Comparison of ENCODE assay signal across 25 mouse cellular contexts in genomic region chr3:14854446-14854845, GRCm38 (mm10). TPM values are rescaled to one million over a fixed set of nuclear protein-coding genes. Genes with fewer than 3 reads are reported as not detected.
DNase-seq lines count a peak whose midpoint lies in the region; ATAC-seq and TF ChIP-seq lines count a peak whose summit lies in the region.
"Had no signal": no experiment of that assay in that cellular context is flagged by ENCODE, and none has a peak within 500 bp of the region (broad histone marks: within the 10 kb centered on the region; RNA-seq: fewer than 3 reads in every experiment).

No protein-coding gene starts in this region.

- H3K4me3 ChIP-seq in forebrain, embryonic 14.5 days (ENCODE audit: low read depth, low read length): no peak overlapping the region
- no peak overlapping the region for H3K4me3 ChIP-seq in forebrain, embryonic 11.5 days (ENCODE audit: low read depth, low read length)
- H3K4me3 ChIP-seq in liver, adult 2 months (ENCODE audit: insufficient read depth, low read depth, low read length): no peak overlapping the region
- H3K4me3 ChIP-seq in liver, postnatal 0 days (ENCODE audit: low read depth, low read length): no peak overlapping the region
- H3K4me3 ChIP-seq: embryonic facial prominence, embryonic 13.5 days; hindbrain, embryonic 12.5 days; hindbrain, embryonic 15.5 days had no signal

- in situ Hi-C loops in Patski (cut with MboI; ENCODE audit: low pct_unique_long_range_greater_than_20kb): loop anchor here (25.0 kb wide), 1 partner anchor 1183 kb away; no protein-coding TSS in a partner anchor

- no peak overlapping the region for H3K4me2 ChIP-seq in forebrain, embryonic 14.5 days (ENCODE audit: low read length)
- H3K4me2 ChIP-seq in forebrain, embryonic 11.5 days (ENCODE audit: low read depth, low read length, severe bottlenecking): no peak overlapping the region
- H3K4me2 ChIP-seq in liver, postnatal 0 days (ENCODE audit: low read depth, low read length): no peak overlapping the region
- H3K4me2 ChIP-seq: embryonic facial prominence, embryonic 13.5 days; heart, embryonic 11.5 days; hindbrain, embryonic 12.5 days; hindbrain, embryonic 15.5 days had no signal

- H3K36me3 ChIP-seq in forebrain, embryonic 14.5 days (ENCODE audit: control insufficient read depth, insufficient read depth, low read length): no peaks in the 10 kb centered on the region
- H3K36me3 ChIP-seq in forebrain, embryonic 11.5 days (ENCODE audit: control insufficient read depth, insufficient read depth, low read length): no peaks in the 10 kb centered on the region
- H3K36me3 ChIP-seq in liver, adult 2 months (ENCODE audit: control insufficient read depth, insufficient read depth, low read length): peaks cover 4% of the 10 kb centered on the region
- H3K36me3 ChIP-seq in liver, postnatal 0 days (replicated peaks; ENCODE audit: insufficient read depth, low read length): no peaks in the 10 kb centered on the region
- H3K36me3 ChIP-seq: embryonic facial prominence, embryonic 13.5 days; hindbrain, embryonic 12.5 days; hindbrain, embryonic 15.5 days had no signal

- H3K9ac ChIP-seq in forebrain, embryonic 14.5 days (ENCODE audit: low read length): no peak overlapping the region
- no peak overlapping the region for H3K9ac ChIP-seq in forebrain, embryonic 11.5 days (ENCODE audit: low read length)
- no peak overlapping the region for H3K9ac ChIP-seq in liver, adult 2 months (ENCODE audit: low read depth, low read length)
- H3K9ac ChIP-seq in liver, postnatal 0 days (replicated peaks): no peak overlapping the region
- H3K9ac ChIP-seq: embryonic facial prominence, embryonic 13.5 days; hindbrain, embryonic 12.5 days; hindbrain, embryonic 15.5 days had no signal

- no peak for TF ChIP-seq POLR2A in liver, adult 2 months (IDR thresholded peaks at IDR 0.05; ENCODE audit: extremely low read depth, insufficient read depth, low read length)

- CTCF ChIA-PET in Patski (lab: Charles Lee): interaction anchor here (1.5 kb wide), 1 partner anchor 10 kb away, joined by 6 read pairs; no protein-coding TSS in a partner anchor

- no peak overlapping the region for H3K27ac ChIP-seq in forebrain, embryonic 14.5 days (ENCODE audit: low read depth, low read length)
- H3K27ac ChIP-seq in forebrain, embryonic 11.5 days (ENCODE audit: low read depth, low read length): no peak overlapping the region
- H3K27ac ChIP-seq in liver, adult 2 months (replicated peaks; ENCODE audit: insufficient read depth, low read depth, low read length): no peak overlapping the region; the same call in 1 of the 2 replicates
- H3K27ac ChIP-seq in liver, postnatal 0 days (ENCODE audit: low read depth): no peak overlapping the region
- H3K27ac ChIP-seq: embryonic facial prominence, embryonic 13.5 days; hindbrain, embryonic 12.5 days; hindbrain, embryonic 15.5 days had no signal

- no peaks in the 10 kb centered on the region for H3K79me2 ChIP-seq in liver, adult 2 months (ENCODE audit: control insufficient read depth, insufficient read depth, low read length)

- POLR2A ChIA-PET in Patski (lab: Charles Lee): no interaction called here

- peak; percentile 35 for DNase-seq in forebrain, embryonic 14.5 days (ENCODE audit: low spot score)
- no peak for DNase-seq in forebrain, embryonic 11.5 days (ENCODE audit: low spot score)
- DNase-seq in liver, adult 2 months (ENCODE audit: extremely low read depth, low read depth, low spot score): peak; percentile 40
- DNase-seq in liver, postnatal 0 days: no peak
- no peak for DNase-seq in Patski (ENCODE audit: low read depth, low spot score)
- DNase-seq in gastrocnemius, postnatal 10 days: no peak
- DNase-seq: adrenal gland, postnatal 10 days; adrenal gland, postnatal 36 days; cerebellum, adult 11 months; cerebellum, adult 2 months; cerebellum, adult 9-11 months; cerebellum, postnatal 25 days; gastrocnemius, postnatal 14 days; heart, adult 11 months; kidney, adult 2 months had no signal

- 45% methylated on average over 1 of the region's 1 CpGs for WGBS in forebrain, embryonic 14.5 days
- WGBS in forebrain, embryonic 11.5 days: 69% methylated on average over 1 of the region's 1 CpGs
- 23% methylated on average over 1 of the region's 1 CpGs for WGBS in liver, adult 2 months
- 47% methylated on average over 1 of the region's 1 CpGs for WGBS in liver, postnatal 0 days (ENCODE audit: insufficient replicate concordance)

- TF ChIP-seq CTCF in liver, adult 2 months (IDR thresholded peaks at IDR 0.05; ENCODE audit: low read depth, low read length): no peak
- TF ChIP-seq CTCF in liver, postnatal 0 days (IDR thresholded peaks at IDR 0.05; ENCODE audit: low read depth): no peak
- TF ChIP-seq CTCF in Patski (IDR thresholded peaks at IDR 0.05): no peak

- TF ChIP-seq EP300 in liver, postnatal 0 days (IDR thresholded peaks at IDR 0.05; ENCODE audit: low read depth): no peak

- peak; percentile 58 for ATAC-seq in forebrain, embryonic 14.5 days
- ATAC-seq in forebrain, embryonic 11.5 days (replicated peaks; ENCODE audit: low FRiP score): no peak
- ATAC-seq in liver, postnatal 0 days: no peak
- peak; percentile 31 for ATAC-seq in Patski
- ATAC-seq: CD4-positive, CD25-positive, alpha-beta regulatory T cell, adult 4 months; intestine, postnatal 0 days had no signal

- no peaks in the 10 kb centered on the region for H3K9me3 ChIP-seq in forebrain, embryonic 14.5 days (replicated peaks; ENCODE audit: control insufficient read depth, low read length)
- no peaks in the 10 kb centered on the region for H3K9me3 ChIP-seq in forebrain, embryonic 11.5 days (ENCODE audit: control insufficient read depth, low read length)
- no peaks in the 10 kb centered on the region for H3K9me3 ChIP-seq in liver, postnatal 0 days (ENCODE audit: low read length)
- H3K9me3 ChIP-seq: embryonic facial prominence, embryonic 13.5 days; hindbrain, embryonic 12.5 days; hindbrain, embryonic 15.5 days had no signal

- no peaks in the 10 kb centered on the region for H3K4me1 ChIP-seq in forebrain, embryonic 14.5 days (ENCODE audit: control insufficient read depth, insufficient read depth, low read length)
- no peaks in the 10 kb centered on the region for H3K4me1 ChIP-seq in forebrain, embryonic 11.5 days (replicated peaks; ENCODE audit: control insufficient read depth, insufficient read depth, low read length)
- peaks cover 2% of the 10 kb centered on the region for H3K4me1 ChIP-seq in liver, adult 2 months (ENCODE audit: control insufficient read depth, insufficient read depth, low read length)
- no peaks in the 10 kb centered on the region for H3K4me1 ChIP-seq in liver, postnatal 0 days (ENCODE audit: insufficient read depth)
- H3K4me1 ChIP-seq: embryonic facial prominence, embryonic 13.5 days; hindbrain, embryonic 12.5 days; hindbrain, embryonic 15.5 days had no signal

- H3K27me3 ChIP-seq in forebrain, embryonic 14.5 days (replicated peaks; ENCODE audit: control insufficient read depth, insufficient read depth, low read length): no peaks in the 10 kb centered on the region
- no peaks in the 10 kb centered on the region for H3K27me3 ChIP-seq in forebrain, embryonic 11.5 days (ENCODE audit: control insufficient read depth, insufficient read depth, low read length)
- H3K27me3 ChIP-seq in liver, adult 2 months (ENCODE audit: control insufficient read depth, insufficient read depth, low read length): no peaks in the 10 kb centered on the region
- H3K27me3 ChIP-seq in liver, postnatal 0 days (ENCODE audit: insufficient read depth, low read length): no peaks in the 10 kb centered on the region
- peaks cover 30% of the 10 kb centered on the region for H3K27me3 ChIP-seq in Patski
- H3K27me3 ChIP-seq: embryonic facial prominence, embryonic 13.5 days; hindbrain, embryonic 12.5 days; hindbrain, embryonic 15.5 days had no signal

RNA-seq across cellular contexts. Expression of gene Car3, which starts 8.9 kb away (rescaled TPM):
- 1.1 and 1.5 TPM in 2 replicates for polyA plus RNA-seq in forebrain, embryonic 14.5 days (2014; fragmentation: Nextera tagmentation; extraction: Ambion mirVana)
- 1.5 and 1.6 TPM in 2 replicates for polyA plus RNA-seq in forebrain, embryonic 11.5 days (2014; fragmentation: Nextera tagmentation; extraction: Ambion mirVana)
- 1,504 and 1,617 TPM in 2 replicates for total RNA-seq in liver, adult 2 months (2014; rRNA removed)
- 1,802 and 2,250 TPM in 2 replicates for polyA plus RNA-seq in liver, adult 2 months (2012; rRNA removed)
- polyA plus RNA-seq in liver, postnatal 0 days (2015; fragmentation: Nextera tagmentation; extraction: Ambion mirVana): 38.8 and 39.0 TPM in 2 replicates
- polyA plus RNA-seq in Patski (2021): 0.08 TPM
- 1,000 to 10,000 TPM in 1 of 2 experiments, 100 to 1,000 TPM in 1; 801 to 1,165 TPM for total RNA-seq in gastrocnemius, postnatal 10 days (2021)
- polyA plus RNA-seq: CD4-positive, CD25-positive, alpha-beta regulatory T cell, adult 4 months had no signal

RNA-seq across cellular contexts. Expression of gene Car2, which starts 31.6 kb away (rescaled TPM):
- polyA plus RNA-seq in forebrain, embryonic 14.5 days (2014; fragmentation: Nextera tagmentation; extraction: Ambion mirVana): 22.1 and 25.5 TPM in 2 replicates
- 105 and 114 TPM in 2 replicates for polyA plus RNA-seq in forebrain, embryonic 11.5 days (2014; fragmentation: Nextera tagmentation; extraction: Ambion mirVana)
- total RNA-seq in liver, adult 2 months (2014; rRNA removed): 10.7 and 13.5 TPM in 2 replicates
- polyA plus RNA-seq in liver, adult 2 months (2012; rRNA removed): 32.8 and 37.5 TPM in 2 replicates
- polyA plus RNA-seq in liver, postnatal 0 days (2015; fragmentation: Nextera tagmentation; extraction: Ambion mirVana): 901 and 980 TPM in 2 replicates
- polyA plus RNA-seq in Patski (2021): 158 TPM
- 10 to 100 TPM in 1 of 2 experiments, 1 to 10 TPM in 1; 7.3 to 12.5 TPM for total RNA-seq in gastrocnemius, postnatal 10 days (2021)

RNA-seq across cellular contexts. Expression of gene Car1, which starts 46.3 kb away (rescaled TPM):
- polyA plus RNA-seq in forebrain, embryonic 14.5 days (2014; fragmentation: Nextera tagmentation; extraction: Ambion mirVana): not detected in 2 replicates
- polyA plus RNA-seq in forebrain, embryonic 11.5 days (2014; fragmentation: Nextera tagmentation; extraction: Ambion mirVana): 0.20 TPM in 1 of 2 replicates, not detected in the other
- 8.3 and 11.2 TPM in 2 replicates for total RNA-seq in liver, adult 2 months (2014; rRNA removed)
- polyA plus RNA-seq in liver, adult 2 months (2012; rRNA removed): 8.1 and 9.3 TPM in 2 replicates
- polyA plus RNA-seq in liver, postnatal 0 days (2015; fragmentation: Nextera tagmentation; extraction: Ambion mirVana): 74.1 and 78.4 TPM in 2 replicates
- not detected for polyA plus RNA-seq in Patski (2021)
- 1 to 10 TPM in 1 of 2 experiments, not detected in 1; 1.2 TPM for total RNA-seq in gastrocnemius, postnatal 10 days (2021)
- total RNA-seq: adrenal gland, adult 18-20 months; gastrocnemius, postnatal 14 days; heart, adult 8-10 months; heart, postnatal 25 days had no signal
- polyA plus RNA-seq: CD4-positive, CD25-positive, alpha-beta regulatory T cell, adult 4 months; cerebellum, adult 2 months; hindbrain, embryonic 15.5 days; intestine, embryonic 14.5 days had no signal

Comparison
In these comparisons a context has a peak if more than half of its experiments do, and no peak if none do; other contexts are left out.
1. ATAC-seq: peak in forebrain, embryonic 14.5 days (single experiment) and Patski (single experiment); none in forebrain, embryonic 11.5 days (single experiment) and liver, postnatal 0 days (single experiment).
2. DNase-seq: peak in forebrain, embryonic 14.5 days (single experiment) and liver, adult 2 months (single experiment); none in forebrain, embryonic 11.5 days (single experiment), liver, postnatal 0 days (single experiment), Patski (single experiment) and gastrocnemius, postnatal 10 days (single experiment).
3. RNA of gene Car3, which starts 8.9 kb away (polyA plus RNA-seq): 1,802 to 2,250 TPM in liver, adult 2 months; 38.8 to 39.0 TPM in liver, postnatal 0 days, 1.5 to 1.6 TPM in forebrain, embryonic 11.5 days, 1.1 to 1.5 TPM in forebrain, embryonic 14.5 days and 0.08 TPM in Patski (single experiment); every median in the first group is over 10 times any median in the second.